Mouse (Mus musculus): ENCODE results near the gene Cers6. TPM values are rescaled to one million over a fixed set of nuclear protein-coding genes. Genes with fewer than 3 reads are reported as not detected.
A peak's percentile ranks its signal among the peaks of the same experiment; 100 is the strongest.

The Cers6 gene
- polyA plus RNA-seq, 1 experiment: 10.3 TPM

- peaks cover 60% of the 10 kb centered on the region for H3K79me3 ChIP-seq (ENCODE audit: low read depth)
- no peak for TF ChIP-seq CTCF (IDR thresholded peaks at IDR 0.05; ENCODE audit: control insufficient read depth, insufficient read depth, insufficient read length)
- TF ChIP-seq CEBPB (IDR thresholded peaks at IDR 0.05; ENCODE audit: low read depth): no peak
- TF ChIP-seq FOSL1 (IDR thresholded peaks at IDR 0.05; ENCODE audit: insufficient read depth, low read length, poor library complexity, severe bottlenecking): no peak
- no peak for TF ChIP-seq MAX (IDR thresholded peaks at IDR 0.05)
- TF ChIP-seq USF1 (IDR thresholded peaks at IDR 0.05; ENCODE audit: low read depth): no peak
- TF ChIP-seq MYOD1 (IDR thresholded peaks at IDR 0.05; ENCODE audit: control insufficient read depth, insufficient read length, low read depth): no peak
- TF ChIP-seq MYOG (IDR thresholded peaks at IDR 0.05; ENCODE audit: control insufficient read depth, extremely low read depth, insufficient read length): no peak
- H3K4me3 ChIP-seq (ENCODE audit: insufficient read depth, poor library complexity, severe bottlenecking): no peak overlapping the region
- no peaks in the 10 kb centered on the region for H3K36me3 ChIP-seq (ENCODE audit: control insufficient read depth, insufficient read depth)
- no peak overlapping the region for H3ac ChIP-seq (ENCODE audit: control insufficient read depth, insufficient read length, low read depth)
- H3K27me3 ChIP-seq (ENCODE audit: control insufficient read depth, insufficient read depth, insufficient read length): no peaks in the 10 kb centered on the region
- H3K79me2 ChIP-seq (ENCODE audit: control insufficient read depth, insufficient read depth): peaks cover 96% of the 10 kb centered on the region
These were observed 11.8 kb downstream of the Cers6 start for GRCm38 (mm10) chr2:68873086-68873485.

- Histone ChIP-seq H3ac (ENCODE audit: control insufficient read depth, insufficient read length, low read depth) (no peak overlapping the region), H3K79me2 (ENCODE audit: control insufficient read depth, insufficient read depth) (peaks cover 96% of the 10 kb centered on the region), H3K27me3 (ENCODE audit: control insufficient read depth, insufficient read depth, insufficient read length) (no peaks in the 10 kb centered on the region), H3K79me3 (ENCODE audit: low read depth) (peaks cover 59% of the 10 kb centered on the region), H3K36me3 (ENCODE audit: control insufficient read depth, insufficient read depth) (no peaks in the 10 kb centered on the region), H3K4me3 (ENCODE audit: insufficient read depth, poor library complexity, severe bottlenecking) (no peak overlapping the region)
- peak; percentile 65 for TF ChIP-seq USF1 (IDR thresholded peaks at IDR 0.05; ENCODE audit: low read depth)
- TF ChIP-seq MYOD1 (IDR thresholded peaks at IDR 0.05; ENCODE audit: control insufficient read depth, insufficient read length, low read depth): peak; percentile 78
- TF ChIP-seq MAX (IDR thresholded peaks at IDR 0.05): no peak
- TF ChIP-seq FOSL1 (IDR thresholded peaks at IDR 0.05; ENCODE audit: insufficient read depth, low read length, poor library complexity, severe bottlenecking): no peak
- TF ChIP-seq MYOG (IDR thresholded peaks at IDR 0.05; ENCODE audit: control insufficient read depth, extremely low read depth, insufficient read length): no peak
- no peak for TF ChIP-seq CTCF (IDR thresholded peaks at IDR 0.05; ENCODE audit: control insufficient read depth, insufficient read depth, insufficient read length)
- no peak for TF ChIP-seq CEBPB (IDR thresholded peaks at IDR 0.05; ENCODE audit: low read depth)
These were observed 12.6 kb downstream of the Cers6 start for GRCm38 (mm10) chr2:68873653-68874441.

GRCm38 (mm10) chr2:68874575-68874974, 13.3 kb downstream of the Cers6 start:
- H3K79me3 ChIP-seq (ENCODE audit: low read depth): peaks cover 56% of the 10 kb centered on the region
- no peak for TF ChIP-seq USF1 (IDR thresholded peaks at IDR 0.05; ENCODE audit: low read depth)
- TF ChIP-seq CTCF (IDR thresholded peaks at IDR 0.05; ENCODE audit: control insufficient read depth, insufficient read depth, insufficient read length): no peak
- TF ChIP-seq FOSL1 (IDR thresholded peaks at IDR 0.05; ENCODE audit: insufficient read depth, low read length, poor library complexity, severe bottlenecking): no peak
- no peak for TF ChIP-seq CEBPB (IDR thresholded peaks at IDR 0.05; ENCODE audit: low read depth)
- TF ChIP-seq MYOD1 (IDR thresholded peaks at IDR 0.05; ENCODE audit: control insufficient read depth, insufficient read length, low read depth): no peak
- TF ChIP-seq MYOG (IDR thresholded peaks at IDR 0.05; ENCODE audit: control insufficient read depth, extremely low read depth, insufficient read length): no peak
- TF ChIP-seq MAX (IDR thresholded peaks at IDR 0.05): no peak
- no peaks in the 10 kb centered on the region for H3K27me3 ChIP-seq (ENCODE audit: control insufficient read depth, insufficient read depth, insufficient read length)
- H3ac ChIP-seq (ENCODE audit: control insufficient read depth, insufficient read length, low read depth): no peak overlapping the region
- H3K36me3 ChIP-seq (ENCODE audit: control insufficient read depth, insufficient read depth): no peaks in the 10 kb centered on the region
- peaks cover 96% of the 10 kb centered on the region for H3K79me2 ChIP-seq (ENCODE audit: control insufficient read depth, insufficient read depth)
- H3K4me3 ChIP-seq (ENCODE audit: insufficient read depth, poor library complexity, severe bottlenecking): no peak overlapping the region

GRCm38 (mm10) chr2:68879071-68879651, 17.9 kb downstream of the Cers6 start:
- Histone ChIP-seq H3K36me3 (ENCODE audit: control insufficient read depth, insufficient read depth) (no peaks in the 10 kb centered on the region), H3K4me3 (ENCODE audit: insufficient read depth, poor library complexity, severe bottlenecking) (no peak overlapping the region), H3ac (ENCODE audit: control insufficient read depth, insufficient read length, low read depth) (no peak overlapping the region), H3K79me2 (ENCODE audit: control insufficient read depth, insufficient read depth) (peaks cover 86% of the 10 kb centered on the region), H3K79me3 (ENCODE audit: low read depth) (peaks cover 36% of the 10 kb centered on the region), H3K27me3 (ENCODE audit: control insufficient read depth, insufficient read depth, insufficient read length) (no peaks in the 10 kb centered on the region)
- TF ChIP-seq MAX (IDR thresholded peaks at IDR 0.05) (no peak), USF1 (IDR thresholded peaks at IDR 0.05; ENCODE audit: low read depth) (peak; percentile 64), CTCF (IDR thresholded peaks at IDR 0.05; ENCODE audit: control insufficient read depth, insufficient read depth, insufficient read length) (no peak), MYOG (IDR thresholded peaks at IDR 0.05; ENCODE audit: control insufficient read depth, extremely low read depth, insufficient read length) (no peak), MYOD1 (IDR thresholded peaks at IDR 0.05; ENCODE audit: control insufficient read depth, insufficient read length, low read depth) (no peak), CEBPB (IDR thresholded peaks at IDR 0.05; ENCODE audit: low read depth) (no peak), FOSL1 (IDR thresholded peaks at IDR 0.05; ENCODE audit: insufficient read depth, low read length, poor library complexity, severe bottlenecking) (no peak)

GRCm38 (mm10) chr2:68884573-68884972, 23.3 kb downstream of the Cers6 start:
- no peak overlapping the region for H3K4me3 ChIP-seq (ENCODE audit: insufficient read depth, poor library complexity, severe bottlenecking)
- H3ac ChIP-seq (ENCODE audit: control insufficient read depth, insufficient read length, low read depth): no peak overlapping the region
- H3K36me3 ChIP-seq (ENCODE audit: control insufficient read depth, insufficient read depth): no peaks in the 10 kb centered on the region
- H3K79me2 ChIP-seq (ENCODE audit: control insufficient read depth, insufficient read depth): peaks cover 89% of the 10 kb centered on the region
- peaks cover 41% of the 10 kb centered on the region for H3K79me3 ChIP-seq (ENCODE audit: low read depth)
- TF ChIP-seq MYOG (IDR thresholded peaks at IDR 0.05; ENCODE audit: control insufficient read depth, extremely low read depth, insufficient read length): no peak
- TF ChIP-seq USF1 (IDR thresholded peaks at IDR 0.05; ENCODE audit: low read depth): no peak
- no peak for TF ChIP-seq CTCF (IDR thresholded peaks at IDR 0.05; ENCODE audit: control insufficient read depth, insufficient read depth, insufficient read length)
- TF ChIP-seq MAX (IDR thresholded peaks at IDR 0.05): no peak
- TF ChIP-seq CEBPB (IDR thresholded peaks at IDR 0.05; ENCODE audit: low read depth): no peak
- TF ChIP-seq FOSL1 (IDR thresholded peaks at IDR 0.05; ENCODE audit: insufficient read depth, low read length, poor library complexity, severe bottlenecking): no peak
- TF ChIP-seq MYOD1 (IDR thresholded peaks at IDR 0.05; ENCODE audit: control insufficient read depth, insufficient read length, low read depth): no peak
- H3K27me3 ChIP-seq (ENCODE audit: control insufficient read depth, insufficient read depth, insufficient read length): no peaks in the 10 kb centered on the region
